Mouse (Mus musculus) MN1 (cell line): Measurements from ENCODE around the gene Dab1.

Experiments used
- DNase-seq: peaks from one replicate; pipeline ENCODE4 v3.0.0-alpha.2; 2016; ENCODE audit warnings: low spot score

Dab1 gene

DNA sequence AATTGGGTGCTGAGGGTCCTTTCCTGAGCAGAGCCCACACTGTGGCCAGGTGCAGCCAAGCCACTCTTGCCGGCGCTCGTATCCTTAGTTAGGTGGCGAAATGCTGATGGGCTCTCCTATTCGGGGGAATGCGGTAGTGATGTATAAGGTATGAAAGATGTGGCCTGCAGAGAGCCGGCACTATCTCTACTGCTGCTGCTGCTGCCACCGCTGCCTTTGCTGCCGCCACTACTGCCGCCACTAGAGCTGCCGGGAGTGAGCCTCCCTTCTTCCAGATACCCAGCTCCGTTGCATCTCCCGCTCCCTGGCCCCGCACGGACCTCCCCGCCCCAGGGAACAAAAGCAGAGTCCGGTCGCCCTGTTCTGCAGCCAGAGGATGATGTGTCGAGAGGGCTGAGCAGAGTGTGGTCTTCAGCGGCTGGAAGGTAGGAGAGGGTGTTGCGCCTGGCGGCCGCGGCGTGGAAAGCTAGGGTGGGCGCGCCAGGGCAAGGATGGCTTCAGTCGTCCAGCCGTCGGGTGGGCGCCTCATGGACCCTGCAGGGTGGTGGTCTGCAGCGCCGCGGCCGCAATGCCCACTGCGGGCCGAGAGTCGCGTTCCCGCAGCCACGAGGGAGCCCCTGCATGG, at the start of gene Dab1:
Dab1 (plus strand) TSS at position 39 of the 625 bp plus-strand sequence.
- DNase-seq = no peak

DNA sequence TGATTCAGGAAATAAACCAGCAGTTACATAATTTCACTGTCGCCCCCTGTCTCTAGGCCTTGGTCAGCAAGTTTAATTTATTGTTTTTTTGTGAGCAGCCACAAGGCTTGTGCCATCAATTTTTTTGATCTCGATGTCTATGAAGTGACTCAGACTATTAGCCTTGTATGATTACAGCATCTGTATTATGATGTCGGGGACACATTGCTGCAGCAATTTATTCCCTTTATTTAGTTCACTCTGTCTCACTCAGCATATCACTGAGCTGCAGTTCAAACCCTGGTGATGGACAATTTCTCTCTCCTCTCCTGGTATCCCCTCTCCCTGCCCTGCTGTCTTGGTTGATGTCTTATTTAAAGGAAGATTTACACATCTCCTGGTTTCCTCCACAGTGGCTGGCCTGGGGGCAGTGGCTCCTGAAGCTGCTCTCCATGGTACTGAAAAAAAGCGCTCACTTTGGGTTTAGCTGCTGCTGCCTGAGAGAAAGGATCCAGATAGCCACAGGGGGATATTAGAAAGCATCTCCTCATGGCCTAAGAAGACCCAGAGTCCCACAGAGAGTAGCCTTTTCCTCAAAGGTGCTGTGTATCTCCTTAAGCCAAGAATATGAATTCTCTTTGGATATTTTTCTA, 47.3 kb upstream of the Dab1 start:
- DNase-seq = no peak

DNA sequence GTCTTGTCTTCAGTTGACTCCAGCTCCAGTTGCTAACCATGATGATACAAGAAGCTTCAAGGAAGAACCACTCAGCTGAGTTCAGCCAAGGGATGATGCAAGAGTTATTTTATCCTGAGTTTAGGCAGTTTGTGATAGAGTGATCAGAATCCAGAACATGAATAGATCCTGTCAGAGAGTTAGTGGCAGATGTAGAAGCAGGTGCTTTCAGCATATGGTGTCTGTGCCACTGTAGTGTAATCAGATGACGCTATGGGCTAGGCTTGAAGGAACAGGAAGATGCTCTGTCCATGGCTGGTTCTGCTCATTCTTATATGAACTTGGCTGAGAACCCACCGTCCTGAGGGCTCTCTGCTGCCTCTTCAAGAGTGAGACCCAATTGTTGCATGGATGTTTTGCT, 43.6 kb upstream of the Dab1 start:
- DNase-seq = no peak

DNA sequence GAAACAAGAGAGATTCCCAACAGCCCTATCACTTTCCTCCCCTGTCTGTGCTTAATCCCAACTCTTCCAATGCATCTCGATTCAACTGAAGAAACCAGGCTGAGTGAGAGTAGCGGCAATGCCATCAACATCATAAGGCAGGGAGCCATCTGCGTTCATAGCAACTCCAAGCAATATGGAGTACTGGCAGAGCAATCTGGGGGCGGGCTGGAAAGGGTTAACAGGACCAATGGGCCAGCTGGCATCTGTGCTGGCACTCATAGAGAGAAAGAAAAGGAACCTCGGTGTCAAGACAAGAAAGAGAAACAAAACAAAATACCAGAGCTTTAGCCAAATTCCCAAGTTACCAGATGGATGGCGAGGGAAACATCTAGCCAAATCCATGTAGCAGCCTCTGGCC, 42.9 kb upstream of the Dab1 start:
- DNase-seq = no peak

DNA sequence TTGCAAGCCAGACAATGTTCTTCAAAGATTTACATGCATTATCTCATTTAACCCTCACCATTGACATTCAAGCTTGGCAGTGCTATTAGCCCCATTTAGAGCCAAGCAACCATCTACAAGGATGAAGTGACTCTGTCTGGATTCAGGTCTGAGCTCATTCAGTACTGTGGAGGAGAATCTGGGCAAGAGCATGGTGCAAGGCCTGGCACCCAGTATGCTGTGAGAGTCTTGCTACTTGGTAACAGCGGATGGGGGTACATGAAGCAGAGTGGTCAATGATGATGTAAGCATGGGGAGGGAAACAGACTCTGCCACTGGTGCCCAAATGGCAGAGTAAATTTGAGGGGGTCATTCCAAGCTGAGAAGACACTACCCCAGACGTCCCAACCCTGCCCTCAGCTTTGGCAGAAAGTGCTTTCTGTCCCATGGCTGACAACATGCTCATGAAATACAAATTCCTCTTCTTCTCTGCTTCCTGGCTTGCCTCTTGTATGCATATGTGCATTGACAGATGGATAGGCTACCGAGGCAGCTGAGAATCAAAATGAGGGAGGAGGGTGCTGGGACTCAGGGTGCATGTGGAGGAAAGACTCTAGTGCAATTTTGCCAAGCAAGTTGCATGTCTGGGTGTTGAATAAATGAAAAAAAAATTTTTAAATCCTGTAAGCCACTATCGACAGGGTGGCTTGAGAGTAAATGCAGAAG, 41.9 kb upstream of the Dab1 start:
- no peak for DNase-seq

DNA sequence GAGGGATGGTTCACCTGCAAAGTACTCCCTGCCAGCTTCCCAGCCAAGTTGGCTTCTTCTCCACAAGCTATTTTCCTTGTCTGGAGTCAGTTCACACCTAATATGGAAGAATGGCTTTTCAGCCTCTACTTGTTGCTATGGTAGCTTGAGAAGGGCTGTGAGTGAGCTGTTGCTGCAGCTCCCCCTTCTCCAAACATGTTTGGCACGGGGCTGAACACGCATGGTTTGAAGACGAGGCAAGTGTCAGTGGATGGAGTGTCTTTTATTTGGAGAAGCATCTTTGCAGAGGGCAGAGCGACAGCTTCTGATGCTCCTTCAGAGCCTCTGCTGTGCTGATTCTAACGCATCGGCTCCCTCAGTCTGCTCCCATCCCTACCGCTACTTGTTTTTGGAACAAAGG, 41.3 kb upstream of the Dab1 start:
- DNase-seq = no peak

DNA sequence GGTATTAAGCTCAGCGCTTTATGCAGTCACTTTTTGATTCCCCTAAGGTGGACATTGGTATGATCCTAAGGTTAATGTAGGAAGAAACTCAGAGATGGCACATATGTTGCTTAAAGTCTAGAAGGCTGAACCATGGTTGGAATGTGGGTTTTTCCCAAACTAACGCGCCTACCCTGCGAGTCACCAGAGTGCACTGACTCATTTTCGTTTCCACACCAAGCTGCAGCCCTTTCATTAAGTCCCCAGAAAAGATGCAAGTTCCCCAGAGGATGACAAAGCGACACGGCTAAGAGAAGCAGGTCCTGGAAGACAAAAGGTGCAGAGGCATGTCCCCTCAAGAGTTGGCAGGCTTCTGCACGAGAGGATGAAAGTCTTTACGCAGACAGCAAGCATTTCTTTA, 39.1 kb upstream of the Dab1 start:
- DNase-seq = no peak

DNA sequence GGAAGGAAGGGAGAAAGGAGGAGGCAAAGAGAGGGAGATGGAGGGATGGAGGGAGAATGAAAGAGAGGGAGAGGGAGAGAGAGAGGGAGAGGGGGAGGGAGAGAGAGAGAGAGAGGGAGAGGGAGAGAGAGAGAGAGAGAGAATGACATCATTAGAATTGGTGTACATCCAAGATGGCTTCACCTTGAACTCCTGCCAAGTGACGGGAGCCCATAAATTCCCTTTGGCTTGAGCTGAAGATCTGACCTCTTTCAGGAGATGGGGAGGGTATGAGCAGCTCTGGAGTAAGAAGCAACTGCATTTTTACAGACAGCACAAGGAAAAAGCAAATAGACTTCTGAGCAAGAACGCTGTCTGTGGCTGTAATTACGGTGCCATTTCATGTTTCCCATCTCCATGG, 4.1 kb upstream of the Dab1 start:
- DNase-seq = no peak

DNA sequence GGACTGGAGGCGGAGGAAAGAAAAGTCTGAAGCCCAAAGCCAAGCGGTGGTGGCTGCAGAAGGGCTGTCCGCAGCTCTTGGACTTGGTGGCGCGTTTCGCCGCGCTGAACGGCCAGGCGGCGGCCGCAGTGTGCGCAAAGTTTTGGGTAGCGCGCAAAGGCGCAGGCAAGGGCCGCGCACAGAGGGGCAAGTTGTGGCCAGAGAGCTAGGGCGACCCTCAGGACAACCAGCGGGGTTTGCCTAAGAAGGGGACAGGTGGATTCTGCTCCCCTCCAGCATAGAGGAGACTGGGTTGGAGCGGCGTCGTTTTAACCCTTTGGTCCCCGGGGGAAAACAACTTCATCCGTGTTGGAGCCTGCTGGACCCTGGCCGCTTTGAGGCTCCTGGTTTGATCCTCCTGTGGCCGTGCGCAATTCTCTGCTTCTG, 800 bp downstream of the Dab1 start:
- no peak for DNase-seq

DNA sequence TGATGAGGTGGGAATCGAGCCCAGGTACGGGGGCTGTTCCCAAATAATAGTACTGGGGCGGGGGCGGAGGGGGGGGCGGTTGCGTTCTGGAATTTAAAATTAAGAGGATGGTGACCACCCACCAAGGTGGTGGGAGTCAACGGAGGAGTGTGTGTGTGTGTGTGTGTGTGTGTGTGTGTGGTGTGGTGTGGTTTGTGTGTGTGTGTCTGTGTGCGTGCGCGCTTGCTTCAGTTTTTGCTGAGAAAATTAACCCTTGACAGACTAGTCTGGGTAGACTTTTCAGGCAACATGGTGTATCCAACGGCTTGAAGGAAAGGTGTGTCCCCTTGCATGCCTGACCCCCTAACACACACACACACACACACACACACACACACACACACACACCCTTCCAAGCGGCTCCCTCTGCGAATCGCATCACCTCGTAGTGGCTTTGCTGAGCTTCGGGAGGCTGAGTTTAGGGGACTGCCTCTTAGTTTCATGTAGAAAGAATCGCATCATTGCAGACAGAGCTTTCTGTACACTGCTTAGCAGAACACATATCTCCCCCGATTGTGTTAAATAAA, 1.5 kb downstream of the Dab1 start:
- no peak for DNase-seq

DNA sequence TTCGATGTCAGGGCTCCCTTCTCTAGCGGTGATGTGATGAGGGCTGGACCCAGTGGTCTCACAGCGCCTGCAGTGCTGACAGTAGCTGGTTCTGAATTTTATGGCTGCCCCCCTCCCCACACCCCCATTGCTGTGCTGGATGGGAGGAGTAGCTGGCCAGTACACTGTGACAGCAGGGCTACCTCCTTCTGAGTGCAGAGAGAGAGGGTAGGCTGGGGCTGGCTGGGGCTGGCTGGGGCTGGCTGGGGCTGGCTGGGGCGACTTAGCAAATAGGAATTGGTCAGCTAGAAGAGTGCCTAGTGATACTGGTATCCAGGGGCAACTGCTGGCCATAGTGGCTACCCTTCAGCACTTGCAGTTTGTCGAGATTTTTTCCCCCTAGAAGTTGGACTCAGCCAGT, 2.4 kb downstream of the Dab1 start:
- no peak for DNase-seq

DNA sequence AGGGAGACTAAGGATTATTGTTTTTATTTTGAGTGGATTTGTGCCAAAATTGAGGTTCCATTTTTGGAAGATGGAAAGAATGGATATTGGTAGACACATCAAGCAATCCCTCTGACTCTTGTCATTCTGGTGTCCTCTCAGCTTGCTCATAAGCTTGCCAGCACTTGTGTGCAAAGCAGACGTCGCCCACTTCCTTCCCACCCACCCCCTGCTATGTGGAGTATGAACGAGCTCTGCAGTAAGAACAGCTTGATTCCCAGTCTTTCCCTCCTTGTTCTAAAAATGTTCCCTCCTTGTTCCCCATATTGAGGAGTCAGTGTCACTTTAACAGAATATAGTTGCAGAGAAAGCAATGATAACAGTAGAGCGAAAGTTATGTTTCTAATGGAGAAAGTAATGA, 11.0 kb downstream of the Dab1 start:
- DNase-seq = no peak

DNA sequence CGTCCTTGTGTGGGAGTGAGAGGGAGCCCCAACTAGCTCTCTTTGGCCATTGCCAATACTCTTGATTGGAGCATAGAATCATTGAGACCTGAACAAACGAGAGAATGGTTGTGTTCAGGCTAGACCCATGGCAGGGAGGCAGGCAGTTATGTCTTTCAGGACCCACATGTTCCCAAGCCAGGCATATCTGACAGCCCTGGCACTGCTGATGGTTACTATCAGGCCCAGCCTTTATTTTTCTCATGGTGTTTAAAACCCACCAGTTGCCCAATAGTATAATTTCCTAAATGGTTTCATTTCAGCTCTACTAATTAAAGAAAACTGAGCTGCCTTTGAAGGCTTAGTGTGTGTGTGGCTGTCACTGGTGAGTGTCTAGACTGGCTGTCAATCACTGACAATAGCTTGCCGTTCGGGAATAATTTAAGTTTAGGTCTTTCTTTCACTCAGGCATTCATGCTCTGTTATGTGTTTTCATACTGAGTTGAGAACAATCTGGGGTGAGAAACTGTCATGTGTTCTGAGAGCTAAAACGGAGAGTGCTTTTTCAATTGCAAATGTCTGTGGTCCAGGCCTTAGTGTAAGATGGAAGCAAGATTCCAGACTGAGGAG, 17.1 kb downstream of the Dab1 start:
- DNase-seq = no peak

DNA sequence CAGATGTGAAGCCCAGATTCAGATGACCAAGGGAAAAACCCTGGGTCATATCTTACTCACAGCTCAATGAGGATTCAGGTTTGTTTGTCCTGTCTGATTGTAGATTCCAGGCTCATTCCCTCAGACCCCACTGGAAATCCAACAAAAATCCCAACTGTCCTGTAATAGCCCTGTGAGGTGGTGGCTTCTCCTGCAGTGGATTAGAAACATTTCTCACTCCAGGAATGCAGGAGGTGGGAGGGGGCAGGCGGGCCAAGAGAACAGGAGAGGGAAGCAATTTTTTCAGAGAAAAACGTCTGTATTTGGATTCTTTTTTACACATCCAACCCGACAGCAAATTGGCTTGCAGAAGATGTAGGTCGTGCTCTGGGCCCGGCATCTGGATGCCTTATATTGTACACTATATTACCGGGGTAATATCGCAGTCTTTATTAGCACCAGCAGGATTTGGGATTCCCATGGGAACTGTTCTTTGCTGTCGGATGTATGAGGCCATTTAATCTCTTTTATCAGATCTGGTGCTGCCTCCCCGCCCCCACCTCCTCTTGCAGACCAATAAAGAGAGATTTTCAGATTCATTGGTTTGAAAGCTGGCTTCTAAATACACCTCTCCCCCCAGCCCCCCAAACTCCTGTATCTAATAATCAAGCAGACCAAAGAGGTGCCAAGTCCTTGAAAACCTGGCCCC, 29.2 kb downstream of the Dab1 start:
- no peak for DNase-seq

DNA sequence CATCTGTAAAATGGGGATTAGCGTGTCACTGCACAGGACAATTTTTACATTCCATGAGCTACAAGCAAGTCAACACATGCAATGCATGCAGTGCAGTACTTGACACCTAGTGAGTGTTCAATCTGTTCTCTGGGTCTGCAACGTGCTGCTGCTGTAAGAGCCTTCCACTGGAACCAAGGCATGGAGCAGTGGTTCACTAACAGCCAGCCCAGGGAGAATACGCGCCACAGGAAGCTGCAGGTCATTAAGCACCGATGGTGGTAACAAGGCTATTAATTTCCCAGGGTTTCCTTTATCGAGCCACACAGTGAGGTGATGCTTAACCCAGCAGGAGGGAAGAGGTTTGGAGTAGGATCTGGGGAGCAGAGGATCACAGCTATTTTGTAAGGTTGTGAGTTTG, 36.6 kb downstream of the Dab1 start:
- no peak for DNase-seq

DNA sequence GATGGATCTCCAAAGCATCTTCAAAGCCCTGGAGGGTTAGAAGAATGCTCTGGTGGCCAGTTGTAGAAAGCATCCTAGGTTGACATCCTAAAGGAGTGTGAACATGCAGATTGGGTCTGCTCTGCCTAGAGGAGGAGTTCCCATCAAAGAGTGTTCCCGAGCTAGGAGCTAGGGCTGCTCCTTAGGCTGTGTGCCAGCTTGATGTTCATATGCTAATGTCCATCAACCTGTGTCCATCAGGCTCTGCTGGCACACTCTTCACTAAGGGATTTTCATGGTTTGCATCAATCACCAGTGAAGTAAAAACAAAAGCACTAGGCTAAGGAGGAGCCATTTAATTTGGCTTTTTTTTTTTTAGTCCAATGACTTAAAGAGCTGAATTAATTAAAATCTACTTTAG, 42.2 kb downstream of the Dab1 start:
- no peak for DNase-seq

DNA sequence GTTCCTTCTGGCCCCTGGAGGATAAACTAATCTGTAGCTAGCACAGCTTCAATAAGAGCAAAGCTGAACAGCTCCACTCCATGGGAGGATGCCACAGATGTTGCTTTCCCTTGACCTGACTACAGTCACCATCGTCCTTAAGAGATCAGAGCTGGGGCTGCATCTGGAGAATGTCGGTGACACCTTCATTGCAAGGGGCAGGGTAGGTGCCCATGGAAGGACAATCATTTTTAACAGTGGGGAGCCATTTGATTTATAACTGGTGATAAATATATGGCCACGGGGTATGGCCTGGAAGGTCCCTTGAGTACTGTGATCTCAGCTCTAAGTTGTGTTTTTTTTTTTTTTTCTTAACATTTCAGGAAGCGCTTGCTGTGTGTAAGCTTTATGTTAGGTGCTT, 48.3 kb downstream of the Dab1 start:
- DNase-seq = no peak

DNA sequence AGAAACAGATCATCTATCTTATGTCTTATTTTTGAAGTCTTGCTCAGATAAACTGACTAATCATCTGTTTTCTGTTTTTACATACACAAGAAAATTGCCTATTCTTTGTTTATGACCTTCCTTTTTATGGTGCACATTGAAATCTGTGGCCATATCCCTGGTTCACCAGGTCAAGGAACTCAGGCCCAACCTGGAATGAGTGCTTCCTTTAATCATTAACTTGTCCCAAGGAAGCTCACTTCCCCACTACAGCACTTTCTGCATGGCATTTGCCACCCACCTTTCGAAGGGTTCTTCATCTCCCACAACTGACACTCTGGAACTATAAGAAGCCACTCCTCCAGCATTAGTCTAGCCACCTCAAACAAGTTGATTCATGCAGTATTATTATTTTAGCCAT, 58.0 kb downstream of the Dab1 start:
- DNase-seq = no peak

DNA sequence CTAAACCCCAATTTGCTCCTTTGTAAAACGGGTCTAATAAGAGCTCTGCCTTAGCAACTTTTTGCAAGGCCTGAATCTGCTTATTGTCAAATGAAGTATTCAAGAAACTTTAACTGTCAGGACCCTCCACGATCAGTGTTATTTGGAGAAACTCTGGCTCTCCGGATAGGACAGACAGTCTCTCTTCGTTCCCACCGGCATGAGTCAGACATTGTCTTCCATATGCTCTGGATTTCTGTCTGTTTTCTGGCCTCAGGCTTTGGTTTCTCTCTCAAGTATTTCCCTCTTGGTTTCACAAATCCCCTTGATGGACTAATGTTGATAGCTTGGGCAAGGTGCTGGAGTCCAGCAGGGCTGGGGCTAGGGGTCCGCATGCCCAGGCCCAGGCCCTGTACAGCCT, 59.3 kb downstream of the Dab1 start:
- no peak for DNase-seq

DNA sequence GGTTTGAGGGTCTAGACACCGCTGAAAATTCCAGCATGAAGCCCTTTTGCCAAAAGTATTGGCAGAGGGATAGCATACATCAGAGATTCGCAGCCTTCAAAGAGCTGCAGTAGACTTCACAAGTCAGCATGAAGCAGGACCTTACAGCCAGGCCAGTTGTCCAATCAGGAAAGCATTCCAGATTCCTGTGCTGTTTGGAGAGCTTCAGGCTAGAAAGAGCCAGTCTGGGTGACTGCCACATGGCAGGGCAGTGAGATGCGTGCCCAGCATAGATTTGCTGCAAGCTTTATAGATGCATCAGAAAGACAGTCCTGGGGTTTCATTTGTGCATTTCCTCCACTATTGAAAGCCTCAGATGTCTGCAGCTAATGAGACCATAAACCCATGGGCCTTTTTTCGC, 66.0 kb downstream of the Dab1 start:
- no peak for DNase-seq

DNA sequence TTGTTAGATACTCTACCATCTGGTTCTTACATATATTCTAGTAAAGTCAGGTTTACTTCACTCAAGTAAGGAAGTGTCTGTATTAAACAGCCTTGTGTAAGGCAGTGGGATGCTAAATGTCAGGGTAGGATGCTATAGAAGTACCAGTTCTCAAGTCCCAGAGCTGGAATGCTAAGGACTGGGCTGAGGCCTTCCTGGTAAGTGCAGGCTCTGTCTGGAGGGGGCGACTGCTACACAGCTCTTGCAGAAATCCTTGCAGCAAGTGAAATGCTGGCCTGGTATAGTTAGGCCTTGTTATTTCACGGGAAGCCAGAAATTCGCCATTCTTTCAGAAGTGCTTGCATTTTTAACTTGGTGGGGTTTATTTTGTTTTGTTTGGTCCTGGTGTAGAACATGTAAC, 72.6 kb downstream of the Dab1 start:
- no peak for DNase-seq

DNA sequence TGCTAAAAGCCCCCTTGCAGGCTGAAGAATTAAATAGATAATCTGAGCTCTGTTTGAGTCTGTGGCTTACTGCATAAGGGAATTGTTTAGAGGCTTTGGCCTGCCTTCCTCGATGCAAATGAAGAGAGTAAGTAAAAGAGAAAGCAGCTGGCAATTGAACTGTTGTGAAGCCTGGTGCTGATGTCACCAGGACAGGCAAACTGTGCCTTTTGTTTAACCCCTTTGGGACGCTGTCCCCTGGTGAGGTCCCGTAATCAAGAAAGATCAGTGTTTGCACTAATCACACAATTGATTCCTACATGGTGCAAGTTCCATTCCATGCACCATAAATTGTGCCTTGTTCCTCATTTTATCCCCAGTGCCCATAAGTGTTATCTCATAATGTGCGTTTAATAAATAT, 80.6 kb downstream of the Dab1 start:
- DNase-seq = no peak
